Mouse (Mus musculus) forebrain, embryonic 14.5 days (tissue): ENCODE results near the gene Fam183b. TPM values are rescaled to one million over a fixed set of nuclear protein-coding genes. Genes with fewer than 3 reads are reported as not detected.
"Not testable (repeated sequence)": the region's sequence is repeated elsewhere in the genome, so short reads cannot be mapped to it uniquely, and the experiment has no call there.

Experiments
- ATAC-seq: fragments of 200-750 bp; cut with Nextera tagmentation; 2 replicates; pipeline ENCODE4 v1.8.0; 2017; ENCODE audit warnings: mild to moderate bottlenecking, moderate library complexity
- DNase-seq: peaks from one replicate; pipeline ENCODE4 v3.0.0-alpha.2; 2015; ENCODE audit warnings: low spot score
- H3K27ac ChIP-seq: fragments of 300-500 bp; sonication (generic); 2 replicates; pipeline ENCODE4 v1.5.1; 2014; ENCODE audit warnings: low read depth, mild to moderate bottlenecking, control low read depth, low read length, moderate library complexity
- H3K27me3 ChIP-seq: fragments of 300-500 bp; sonication (generic); replicated peaks from 2 replicates; pipeline ENCODE4 v1.6.1; 2014; ENCODE audit warnings: low read length, control low read depth, mixed read lengths; ENCODE audit not compliant: control insufficient read depth, insufficient read depth
- H3K36me3 ChIP-seq: fragments of 300-500 bp; sonication (generic); 2 replicates; pipeline ENCODE4 v1.6.1; 2014; ENCODE audit warnings: low read length, control low read depth; ENCODE audit not compliant: control insufficient read depth, insufficient read depth
- H3K4me1 ChIP-seq: fragments of 300-500 bp; sonication (generic); 2 replicates; pipeline ENCODE4 v1.6.1; 2014; ENCODE audit warnings: antibody characterized with exemption, low read length, control low read depth; ENCODE audit not compliant: control insufficient read depth, insufficient read depth
- H3K4me2 ChIP-seq: fragments of 300-500 bp; sonication (generic); 2 replicates; pipeline ENCODE4 v1.6.1; 2014; ENCODE audit warnings: mild to moderate bottlenecking, control low read depth, low read length
- H3K4me3 ChIP-seq: fragments of 300-500 bp; sonication (generic); 2 replicates; pipeline ENCODE4 v1.5.1; 2014; ENCODE audit warnings: low read depth, low read length, control low read depth
- H3K9ac ChIP-seq: fragments of 300-500 bp; sonication (generic); 2 replicates; pipeline ENCODE4 v1.6.1; 2014; ENCODE audit warnings: mild to moderate bottlenecking, low read length, control low read depth, moderate library complexity
- H3K9me3 ChIP-seq: fragments of 300-500 bp; sonication (generic); replicated peaks from 2 replicates; pipeline ENCODE4 v1.6.1; 2016; ENCODE audit warnings: low read length, control low read depth, mixed read lengths; ENCODE audit not compliant: control insufficient read depth
- WGBS: fragments of 180-500 bp; shearing (Covaris S2); extraction: QIAGEN DNeasy Blood & Tissue Kit; methylation state at CpG from one replicate; pipeline ENCODE4 v1.1.7; 2014; 5-methylcytosine and 5-hydroxymethylcytosine counted together
- polyA plus RNA-seq: library from polyadenylated mRNA; unstranded; fragments of >200 nt; fragmentation: Nextera tagmentation; extraction: Ambion mirVana; gene quantifications from 2 replicates; pipeline ENCODE4 v1.2.1, GENCODE M21; 2014

Gene Fam183b
- polyA plus RNA-seq, 1 experiment from 2014 or later = 8.2 TPM

- not testable (repeated sequence) for H3K36me3 ChIP-seq, H3K9ac ChIP-seq, H3K4me1 ChIP-seq, ATAC-seq, H3K4me2 ChIP-seq, H3K9me3 ChIP-seq, H3K27me3 ChIP-seq, DNase-seq, H3K4me3 ChIP-seq, H3K27ac ChIP-seq
- 82% methylated on average over 1 of the region's 1 CpGs for WGBS
These were observed 12.9 kb upstream of the Fam183b start, which contains the start of gene Olfr313 for GRCm38 (mm10) chr11:58814700-58815099. TSS of gene Olfr313 (plus strand) at chr11:58815000.

GRCm38 (mm10) chr11:58812001-58812400 lies 10.2 kb upstream of the Fam183b start:
- ATAC-seq = no peak
- Histone ChIP-seq H3K36me3 (no peaks in the 10 kb centered on the region), H3K9ac (no peak overlapping the region), H3K4me1 (no peaks in the 10 kb centered on the region), H3K27ac (no peak overlapping the region), H3K4me2 (no peak overlapping the region), H3K9me3 (no peaks in the 10 kb centered on the region), H3K27me3 (no peaks in the 10 kb centered on the region), H3K4me3 (no peak overlapping the region)
- DNase-seq = no peak
- 8% methylated on average over 1 of the region's 1 CpGs for WGBS

GRCm38 (mm10) chr11:58804393-58804792 lies 2.6 kb upstream of the Fam183b start:
- ATAC-seq = no peak
- no peaks in the 10 kb centered on the region for H3K27me3 ChIP-seq
- no peak overlapping the region for H3K4me3 ChIP-seq
- no peak overlapping the region for H3K4me2 ChIP-seq
- no peaks in the 10 kb centered on the region for H3K9me3 ChIP-seq
- H3K27ac ChIP-seq = no peak overlapping the region
- no peak for DNase-seq
- peaks cover 3% of the 10 kb centered on the region; the same call in 1 of the 2 replicates for H3K4me1 ChIP-seq
- WGBS = 87% methylated on average over 2 of the region's 2 CpGs
- no peaks in the 10 kb centered on the region for H3K36me3 ChIP-seq
- H3K9ac ChIP-seq = no peak overlapping the region

GRCm38 (mm10) chr11:58803871-58804270 lies 2.1 kb upstream of the Fam183b start:
- Histone ChIP-seq H3K4me3 (no peak overlapping the region), H3K9ac (no peak overlapping the region), H3K4me2 (no peak overlapping the region), H3K27me3 (no peaks in the 10 kb centered on the region), H3K9me3 (no peaks in the 10 kb centered on the region), H3K4me1 (peaks cover 3% of the 10 kb centered on the region; the same call in 1 of the 2 replicates), H3K27ac (no peak overlapping the region), H3K36me3 (no peaks in the 10 kb centered on the region)
- ATAC-seq = no peak
- DNase-seq = no peak
- 85% methylated on average over 4 of the region's 4 CpGs for WGBS

- Histone ChIP-seq H3K36me3 (no peaks in the 10 kb centered on the region), H3K27me3 (no peaks in the 10 kb centered on the region), H3K4me2 (no peak overlapping the region), H3K4me1 (peaks cover 3% of the 10 kb centered on the region; the same call in 1 of the 2 replicates), H3K9ac (no peak overlapping the region), H3K9me3 (no peaks in the 10 kb centered on the region), H3K4me3 (no peak overlapping the region), H3K27ac (no peak overlapping the region)
- ATAC-seq = no peak
- WGBS = 84% methylated on average over 5 of the region's 5 CpGs
- no peak for DNase-seq
These were observed 2.0 kb downstream of the Fam183b start for GRCm38 (mm10) chr11:58799747-58800146.

GRCm38 (mm10) chr11:58796850-58797249 lies 4.9 kb downstream of the Fam183b start:
- no peak overlapping the region for H3K9ac ChIP-seq
- H3K4me1 ChIP-seq = no peaks in the 10 kb centered on the region
- no peak overlapping the region for H3K27ac ChIP-seq
- H3K36me3 ChIP-seq = no peaks in the 10 kb centered on the region
- no peaks in the 10 kb centered on the region for H3K27me3 ChIP-seq
- H3K4me2 ChIP-seq = no peak overlapping the region
- no peak overlapping the region for H3K4me3 ChIP-seq
- ATAC-seq = no peak
- no peak for DNase-seq
- no peaks in the 10 kb centered on the region for H3K9me3 ChIP-seq
- WGBS = 79% methylated on average over 7 of the region's 7 CpGs

- H3K9ac ChIP-seq = no peak overlapping the region
- ATAC-seq (no peak), DNase-seq (no peak)
- H3K9me3 ChIP-seq = no peaks in the 10 kb centered on the region
- no peaks in the 10 kb centered on the region for H3K36me3 ChIP-seq
- 97% methylated on average over 2 of the region's 2 CpGs for WGBS
- H3K4me1 ChIP-seq = no peaks in the 10 kb centered on the region
- H3K27me3 ChIP-seq = no peaks in the 10 kb centered on the region
- no peak overlapping the region for H3K27ac ChIP-seq
- no peak overlapping the region for H3K4me2 ChIP-seq
- no peak overlapping the region for H3K4me3 ChIP-seq
These were observed 5.9 kb downstream of the Fam183b start for GRCm38 (mm10) chr11:58795856-58796255.

GRCm38 (mm10) chr11:58790646-58791045 lies 11.1 kb downstream of the Fam183b start:
- Histone ChIP-seq H3K9me3 (no peaks in the 10 kb centered on the region), H3K9ac (no peak overlapping the region), H3K27me3 (no peaks in the 10 kb centered on the region), H3K36me3 (no peaks in the 10 kb centered on the region), H3K27ac (no peak overlapping the region), H3K4me1 (no peaks in the 10 kb centered on the region), H3K4me2 (no peak overlapping the region), H3K4me3 (no peak overlapping the region)
- WGBS = 86% methylated on average over 6 of the region's 6 CpGs
- ATAC-seq (no peak), DNase-seq (no peak)

GRCm38 (mm10) chr11:58790053-58790452 lies 11.7 kb downstream of the Fam183b start:
- Histone ChIP-seq H3K4me2 (no peak overlapping the region), H3K27ac (no peak overlapping the region), H3K36me3 (no peaks in the 10 kb centered on the region), H3K9ac (no peak overlapping the region), H3K4me1 (no peaks in the 10 kb centered on the region), H3K27me3 (no peaks in the 10 kb centered on the region), H3K9me3 (no peaks in the 10 kb centered on the region), H3K4me3 (no peak overlapping the region)
- ATAC-seq (no peak), DNase-seq (no peak)
- WGBS = 52% methylated on average over 2 of the region's 2 CpGs
